Mouse (Mus musculus): ENCODE measurements around the gene Ero1l.

DNA sequence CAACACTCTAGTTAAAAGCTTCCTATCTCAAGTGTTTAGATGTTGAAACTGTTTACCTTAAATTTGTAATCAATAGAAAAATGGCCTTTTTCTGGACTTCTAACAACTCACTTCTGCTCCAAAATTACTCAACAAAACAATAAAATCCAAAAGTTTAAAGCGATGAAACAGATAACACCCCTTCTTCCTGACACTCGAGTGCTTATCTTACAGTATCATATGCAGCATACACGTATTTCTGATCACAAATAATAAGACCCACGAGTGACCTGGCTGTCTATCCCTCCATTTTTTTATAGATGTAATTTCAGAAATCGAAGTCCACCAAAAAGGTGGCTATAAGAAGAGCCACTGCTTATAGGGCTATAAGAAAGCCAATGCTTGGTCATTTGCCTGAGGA lies 1.6 kb downstream of the Ero1l start:
- TF ChIP-seq GATA1 (IDR thresholded peaks at IDR 0.05; ENCODE audit: low read length) (no peak), TAL1 (IDR thresholded peaks at IDR 0.05; ENCODE audit: low read length) (no peak)
